Mouse (Mus musculus) C2C12 (cell line): ENCODE data around the gene Zranb2. TPM values are rescaled to one million over a fixed set of nuclear protein-coding genes. Genes with fewer than 3 reads are reported as not detected.

ENCODE experiments used
- H3K27me3 ChIP-seq: one replicate; pipeline ENCODE4 v1.6.1; 2011; ENCODE audit not compliant: control insufficient read depth, insufficient read depth, insufficient read length
- H3K36me3 ChIP-seq: one replicate; pipeline ENCODE4 v1.6.1; 2011; ENCODE audit not compliant: control insufficient read depth, insufficient read depth
- H3K4me3 ChIP-seq: one replicate; pipeline ENCODE4 v1.5.1; 2011; ENCODE audit warnings: mild to moderate bottlenecking, control low read depth; ENCODE audit not compliant: poor library complexity, insufficient read depth, severe bottlenecking
- H3K79me2 ChIP-seq: one replicate; pipeline ENCODE4 v1.6.1; 2011; ENCODE audit not compliant: control insufficient read depth, insufficient read depth
- H3K79me3 ChIP-seq: one replicate; pipeline ENCODE4 v1.6.1; 2011; ENCODE audit warnings: low read depth, control low read depth
- H3ac ChIP-seq: one replicate; pipeline ENCODE3; 2011; ENCODE audit warnings: low read depth; ENCODE audit not compliant: control insufficient read depth, insufficient read length
- CEBPB ChIP-seq: IDR thresholded peaks from one replicate; pipeline ENCODE4 v1.6.1; 2011; ENCODE audit warnings: low read depth, mild to moderate bottlenecking, control low read depth, moderate library complexity
- CTCF ChIP-seq: IDR thresholded peaks from one replicate; pipeline ENCODE4 v1.5.1; 2011; ENCODE audit not compliant: control insufficient read depth, insufficient read depth, insufficient read length
- FOSL1 ChIP-seq: IDR thresholded peaks from one replicate; pipeline ENCODE4 v1.8.0; 2011; ENCODE audit warnings: mild to moderate bottlenecking, low read length; ENCODE audit not compliant: poor library complexity, insufficient read depth, severe bottlenecking
- MAX ChIP-seq: IDR thresholded peaks from one replicate; pipeline ENCODE4 v1.6.1; 2011; ENCODE audit warnings: mild to moderate bottlenecking, control low read depth
- MYOD1 ChIP-seq: IDR thresholded peaks from one replicate; pipeline ENCODE4 v1.6.1; 2011; ENCODE audit warnings: low read depth; ENCODE audit not compliant: control insufficient read depth, insufficient read length
- MYOG ChIP-seq: IDR thresholded peaks from one replicate; pipeline ENCODE4 v1.6.1; 2011; ENCODE audit not compliant: control insufficient read depth, insufficient read length; ENCODE audit errors: extremely low read depth
- USF1 ChIP-seq: IDR thresholded peaks from one replicate; pipeline ENCODE4 v1.6.1; 2011; ENCODE audit warnings: low read depth, mild to moderate bottlenecking, control low read depth, moderate library complexity
- polyA plus RNA-seq: library from polyadenylated mRNA; unstranded; fragments of >200 nt; fragmentation: generic; extraction: Trizol; gene quantifications from one replicate; pipeline ENCODE4 v1.2.1, GENCODE M21; 2012; ENCODE audit warnings: missing spikeins

Zranb2 gene
- polyA plus RNA-seq, 1 experiment, result 16.6 TPM

DNA sequence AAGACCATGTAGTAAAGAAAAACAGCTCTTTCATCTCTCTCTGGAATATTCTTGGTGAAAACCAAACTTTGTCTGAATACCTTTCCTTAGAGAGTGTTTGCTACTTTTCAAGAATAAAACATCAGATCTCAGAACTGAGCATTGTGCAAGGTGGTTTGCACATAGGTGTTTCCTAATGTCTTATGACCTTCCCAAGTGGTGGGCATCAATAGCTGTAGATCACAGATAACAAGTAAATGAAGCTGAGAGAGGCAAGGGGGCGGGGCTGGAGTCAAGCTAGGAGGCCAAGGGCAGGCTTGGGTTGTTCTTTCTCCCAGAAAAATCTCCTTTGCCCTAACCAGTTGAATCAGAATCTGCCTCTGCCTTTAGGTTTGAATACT is 42.4 kb downstream of the Zranb2 start:
- no peaks in the 10 kb centered on the region for H3K79me2 ChIP-seq
- H3K27me3 ChIP-seq, result no peaks in the 10 kb centered on the region
- no peaks in the 10 kb centered on the region for H3K79me3 ChIP-seq
- no peak overlapping the region for H3ac ChIP-seq
- no peak overlapping the region for H3K4me3 ChIP-seq
- H3K36me3 ChIP-seq, result no peaks in the 10 kb centered on the region
- TF ChIP-seq MYOG, result no peak
- TF ChIP-seq CTCF, result no peak
- TF ChIP-seq MAX, result no peak

DNA sequence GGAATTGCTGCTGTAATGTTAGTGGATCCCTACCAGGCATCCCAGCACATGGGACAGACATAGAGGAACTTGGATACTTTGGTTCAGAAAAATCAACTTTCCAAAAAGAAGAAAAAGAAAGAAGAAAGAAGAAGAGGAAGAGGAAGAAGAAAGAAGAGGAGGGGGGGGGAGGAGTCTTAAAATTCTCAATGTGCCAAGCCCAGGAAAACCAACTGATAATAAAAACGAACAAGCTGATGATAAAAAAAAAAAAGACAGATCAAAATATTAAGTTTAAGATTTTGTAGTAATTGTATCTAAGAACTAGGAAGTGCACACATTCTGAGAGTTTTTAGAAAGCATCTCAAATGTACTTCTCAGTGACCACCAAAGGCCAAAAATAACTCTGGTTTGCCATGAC is 42.9 kb downstream of the Zranb2 start:
- H3K36me3 ChIP-seq, result no peaks in the 10 kb centered on the region
- H3K4me3 ChIP-seq, result no peak overlapping the region
- H3K79me3 ChIP-seq, result no peaks in the 10 kb centered on the region
- no peak overlapping the region for H3ac ChIP-seq
- no peaks in the 10 kb centered on the region for H3K27me3 ChIP-seq
- no peaks in the 10 kb centered on the region for H3K79me2 ChIP-seq
- TF ChIP-seq USF1 (no peak), MAX (no peak), CTCF (no peak), CEBPB (no peak), MYOD1 (no peak), FOSL1 (no peak), MYOG (no peak)

DNA sequence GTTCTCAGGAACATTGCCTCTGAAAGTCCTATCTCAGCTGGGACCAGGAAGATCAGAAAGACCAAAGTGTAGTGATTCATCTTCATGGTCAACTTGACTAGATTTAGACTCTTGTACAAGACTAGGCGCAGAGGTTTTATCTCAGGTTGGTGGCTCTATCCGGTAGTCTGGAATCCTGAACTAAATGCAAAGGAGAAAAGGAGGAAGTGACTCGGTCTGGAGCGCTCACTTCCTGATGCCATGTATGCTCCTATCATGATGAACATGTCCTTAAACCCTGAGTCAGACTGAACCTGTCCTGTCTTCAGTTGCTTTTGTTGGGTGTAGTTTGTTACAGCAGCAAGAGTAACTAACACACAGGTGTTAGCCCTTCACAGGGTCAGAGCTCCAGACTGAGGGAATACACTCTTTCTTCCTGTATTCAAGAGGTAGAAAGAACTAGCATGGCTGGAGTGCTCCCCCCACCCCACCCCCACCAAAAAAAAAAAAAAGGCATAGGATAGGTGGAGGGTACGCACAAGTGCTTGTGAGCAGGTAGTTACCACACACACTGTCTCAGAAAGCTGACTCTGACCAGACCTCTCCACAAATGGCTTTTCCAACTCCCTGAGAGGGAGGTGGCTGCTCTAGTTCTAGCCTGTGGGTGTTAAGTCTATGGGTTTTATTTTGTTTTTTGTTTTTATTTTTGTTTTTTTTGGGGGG is 44.7 kb downstream of the Zranb2 start:
- Histone ChIP-seq H3K79me2 (no peaks in the 10 kb centered on the region), H3K79me3 (no peaks in the 10 kb centered on the region), H3K4me3 (no peak overlapping the region), H3ac (no peak overlapping the region), H3K36me3 (no peaks in the 10 kb centered on the region), H3K27me3 (no peaks in the 10 kb centered on the region)
- TF ChIP-seq MYOG (no peak), MYOD1 (no peak), CTCF (no peak), CEBPB (no peak), FOSL1 (no peak), MAX (no peak), USF1 (no peak)

DNA sequence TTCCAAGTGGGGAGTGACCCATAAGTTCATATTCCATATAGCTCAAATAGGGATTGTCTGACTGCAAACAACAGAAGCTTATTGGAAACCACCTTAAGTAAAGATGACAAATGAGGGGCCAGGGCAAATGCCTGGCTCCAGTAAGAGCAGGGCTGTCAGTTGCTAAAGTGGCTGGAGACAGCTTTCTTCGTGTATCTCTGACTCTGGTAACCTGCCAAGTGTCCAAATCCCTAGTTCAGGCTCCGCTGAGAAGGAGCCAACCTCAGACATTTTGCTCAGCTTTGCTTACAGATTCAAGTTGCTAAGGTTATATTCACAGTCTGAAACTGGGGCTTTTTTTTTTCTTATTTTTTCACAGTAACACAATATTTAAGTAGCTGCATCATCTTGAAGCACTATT is 45.4 kb downstream of the Zranb2 start:
- no peaks in the 10 kb centered on the region for H3K36me3 ChIP-seq
- H3K79me3 ChIP-seq, result no peaks in the 10 kb centered on the region
- H3K4me3 ChIP-seq, result no peak overlapping the region
- H3K79me2 ChIP-seq, result no peaks in the 10 kb centered on the region
- H3ac ChIP-seq, result no peak overlapping the region
- no peaks in the 10 kb centered on the region for H3K27me3 ChIP-seq
- TF ChIP-seq CEBPB (no peak), USF1 (no peak), MAX (no peak), FOSL1 (no peak), MYOG (no peak), MYOD1 (no peak), CTCF (no peak)

DNA sequence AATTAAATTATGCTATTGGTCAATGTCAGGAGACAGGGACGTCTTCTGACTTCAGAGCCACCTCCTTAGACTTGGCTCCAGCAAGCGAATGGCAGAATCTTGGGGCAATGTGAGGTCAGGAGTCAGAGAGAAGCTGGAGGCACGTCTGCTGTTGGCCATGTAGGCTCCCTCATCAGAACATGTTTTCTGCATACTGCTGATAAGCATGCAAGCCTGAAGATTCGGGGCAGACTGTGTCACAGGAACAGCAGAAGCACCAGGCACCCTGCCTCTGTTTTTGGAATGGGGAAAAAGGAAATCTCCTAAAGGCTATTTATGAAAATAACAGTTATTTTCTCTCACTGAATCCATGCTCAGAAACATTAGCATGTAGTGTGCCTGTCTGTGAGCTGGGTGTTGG is 46.3 kb downstream of the Zranb2 start:
- no peaks in the 10 kb centered on the region for H3K79me3 ChIP-seq
- H3K4me3 ChIP-seq, result no peak overlapping the region
- no peaks in the 10 kb centered on the region for H3K27me3 ChIP-seq
- no peak overlapping the region for H3ac ChIP-seq
- H3K79me2 ChIP-seq, result no peaks in the 10 kb centered on the region
- no peak for TF ChIP-seq USF1
- no peak for TF ChIP-seq MYOG
- no peak for TF ChIP-seq CEBPB
- no peaks in the 10 kb centered on the region for H3K36me3 ChIP-seq

DNA sequence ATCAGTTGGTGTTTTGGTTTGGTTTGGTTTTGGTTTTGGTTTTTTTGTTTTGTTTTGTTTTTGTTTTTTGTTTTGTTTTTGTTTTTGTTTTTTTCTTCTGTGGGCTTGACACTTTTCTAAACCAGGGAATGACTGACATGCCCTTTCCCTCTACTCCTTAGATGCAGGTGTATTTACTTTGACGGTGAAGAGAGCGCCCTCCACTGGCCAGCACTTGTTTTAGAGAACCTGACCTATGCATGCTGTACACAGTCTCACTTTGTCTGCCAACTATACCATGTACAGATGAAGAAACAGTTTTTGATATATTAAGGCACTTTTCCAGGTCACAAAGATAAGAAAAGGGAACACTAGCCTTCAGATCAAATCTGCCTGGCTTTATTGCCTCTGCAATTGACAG is 47.8 kb downstream of the Zranb2 start:
- no peaks in the 10 kb centered on the region for H3K79me3 ChIP-seq

More for the DNA sequence above, 47.8 kb downstream of the Zranb2 start:
- no peaks in the 10 kb centered on the region for H3K27me3 ChIP-seq
- no peaks in the 10 kb centered on the region for H3K36me3 ChIP-seq
- H3ac ChIP-seq, result no peak overlapping the region
- no peak overlapping the region for H3K4me3 ChIP-seq
- H3K79me2 ChIP-seq, result no peaks in the 10 kb centered on the region
- no peak for TF ChIP-seq CEBPB
- TF ChIP-seq MAX, result no peak
- TF ChIP-seq FOSL1, result no peak
- no peak for TF ChIP-seq USF1
- TF ChIP-seq MYOD1, result no peak
- no peak for TF ChIP-seq MYOG
- TF ChIP-seq CTCF, result no peak
